Mouse (Mus musculus) neural tube, embryonic 14.5 days (tissue): Measurements from ENCODE around the gene Serinc5. TPM values are rescaled to one million over a fixed set of nuclear protein-coding genes. Genes with fewer than 3 reads are reported as not detected.
A peak's percentile ranks its signal among the peaks of the same experiment; 100 is the strongest.

ENCODE experiments used
- ATAC-seq: fragments of 200-750 bp; cut with Nextera tagmentation; 2 replicates; pipeline ENCODE4 v1.8.0; 2017; ENCODE audit warnings: low read depth, mild to moderate bottlenecking, moderate TSS enrichment, moderate library complexity
- H3K27ac ChIP-seq: fragments of 300-500 bp; sonication (generic); 2 replicates; pipeline ENCODE4 v1.5.1; 2014; ENCODE audit warnings: low read depth, mild to moderate bottlenecking, control low read depth, low read length, moderate library complexity, mixed read lengths
- H3K27me3 ChIP-seq: fragments of 300-500 bp; sonication (generic); 2 replicates; pipeline ENCODE4 v1.6.1; 2014; ENCODE audit warnings: low read length; ENCODE audit not compliant: control insufficient read depth, insufficient read depth
- H3K36me3 ChIP-seq: fragments of 300-500 bp; sonication (generic); 2 replicates; pipeline ENCODE4 v1.6.1; 2014; ENCODE audit warnings: low read length, mixed read lengths; ENCODE audit not compliant: control insufficient read depth, insufficient read depth
- H3K4me1 ChIP-seq: fragments of 300-500 bp; sonication (generic); 2 replicates; pipeline ENCODE4 v1.6.1; 2014; ENCODE audit warnings: low read length; ENCODE audit not compliant: control insufficient read depth, insufficient read depth
- H3K4me2 ChIP-seq: fragments of 300-500 bp; sonication (generic); 2 replicates; pipeline ENCODE4 v1.6.1; 2014; ENCODE audit warnings: mild to moderate bottlenecking, low read depth, low read length, control low read depth
- H3K4me3 ChIP-seq: fragments of 300-500 bp; sonication (generic); 2 replicates; pipeline ENCODE4 v1.5.1; 2014; ENCODE audit warnings: low read depth, low read length, control low read depth, mixed read lengths
- H3K9ac ChIP-seq: fragments of 300-500 bp; sonication (generic); replicated peaks from 2 replicates; pipeline ENCODE4 v1.6.1; 2014; ENCODE audit warnings: low read depth, mild to moderate bottlenecking, control low read depth, low read length, mixed read lengths
- H3K9me3 ChIP-seq: fragments of 300-500 bp; sonication (generic); 2 replicates; pipeline ENCODE4 v1.6.1; 2016; ENCODE audit warnings: low read length; ENCODE audit not compliant: control insufficient read depth
- WGBS: fragments of 180-500 bp; shearing (Covaris S2); extraction: QIAGEN DNeasy Blood & Tissue Kit; methylation state at CpG from one replicate; pipeline ENCODE4 v1.1.7; 2014; 5-methylcytosine and 5-hydroxymethylcytosine counted together
- polyA plus RNA-seq: library from polyadenylated mRNA; unstranded; fragments of >200 nt; fragmentation: Nextera tagmentation; extraction: Ambion mirVana; gene quantifications from 2 replicates; pipeline ENCODE4 v1.2.1, GENCODE M21; 2014

The Serinc5 gene
- polyA plus RNA-seq, 1 experiment from 2014 or later: 16.7 TPM

GRCm38 (mm10) chr13:92711821-92712220 lies 100.9 kb downstream of the Serinc5 start:
- H3K4me1 ChIP-seq: no peaks in the 10 kb centered on the region
- no peak overlapping the region for H3K27ac ChIP-seq
- 96% methylated on average over 1 of the region's 1 CpGs for WGBS
- peaks cover 9% of the 10 kb centered on the region; the same call in 1 of the 2 replicates for H3K36me3 ChIP-seq
- H3K4me2 ChIP-seq: no peak overlapping the region
- ATAC-seq: no peak
- H3K9me3 ChIP-seq: no peaks in the 10 kb centered on the region
- H3K4me3 ChIP-seq: no peak overlapping the region
- no peak overlapping the region for H3K9ac ChIP-seq
- no peaks in the 10 kb centered on the region for H3K27me3 ChIP-seq

GRCm38 (mm10) chr13:92712619-92713018 lies 101.7 kb downstream of the Serinc5 start:
- Histone ChIP-seq H3K4me1 (no peaks in the 10 kb centered on the region), H3K9me3 (no peaks in the 10 kb centered on the region), H3K4me3 (no peak overlapping the region), H3K36me3 (peaks cover 9% of the 10 kb centered on the region; the same call in 1 of the 2 replicates), H3K27ac (no peak overlapping the region), H3K27me3 (no peaks in the 10 kb centered on the region), H3K4me2 (no peak overlapping the region), H3K9ac (no peak overlapping the region)
- no peak for ATAC-seq
- WGBS: 92% methylated on average over 4 of the region's 4 CpGs

GRCm38 (mm10) chr13:92717851-92718665 lies 107.2 kb downstream of the Serinc5 start:
- no peaks in the 10 kb centered on the region for H3K4me1 ChIP-seq
- H3K27ac ChIP-seq: no peak overlapping the region
- no peak overlapping the region for H3K4me3 ChIP-seq
- H3K4me2 ChIP-seq: no peak overlapping the region
- H3K9ac ChIP-seq: no peak overlapping the region
- no peaks in the 10 kb centered on the region for H3K27me3 ChIP-seq
- no peaks in the 10 kb centered on the region for H3K36me3 ChIP-seq
- H3K9me3 ChIP-seq: no peaks in the 10 kb centered on the region
- WGBS: 96% methylated on average over 3 of the region's 3 CpGs
- ATAC-seq: no peak

GRCm38 (mm10) chr13:92721006-92721405 lies 110.1 kb downstream of the Serinc5 start:
- 90% methylated on average over 4 of the region's 4 CpGs for WGBS
- H3K36me3 ChIP-seq: no peaks in the 10 kb centered on the region
- no peak for ATAC-seq

GRCm38 (mm10) chr13:92722389-92722788 lies 111.5 kb downstream of the Serinc5 start:
- no peaks in the 10 kb centered on the region for H3K9me3 ChIP-seq
- H3K4me2 ChIP-seq: no peak overlapping the region
- 75% methylated on average over 5 of the region's 5 CpGs for WGBS
- ATAC-seq: no peak
- no peak overlapping the region for H3K4me3 ChIP-seq
- H3K4me1 ChIP-seq: no peaks in the 10 kb centered on the region
- no peaks in the 10 kb centered on the region for H3K27me3 ChIP-seq
- no peak overlapping the region for H3K9ac ChIP-seq
- no peaks in the 10 kb centered on the region for H3K36me3 ChIP-seq
- no peak overlapping the region for H3K27ac ChIP-seq

More at GRCm38 (mm10) chr13:92721006-92721405, 110.1 kb downstream of the Serinc5 start:
- no peaks in the 10 kb centered on the region for H3K4me1 ChIP-seq
- H3K4me2 ChIP-seq: no peak overlapping the region
- H3K9me3 ChIP-seq: no peaks in the 10 kb centered on the region
- H3K4me3 ChIP-seq: no peak overlapping the region
- H3K9ac ChIP-seq: no peak overlapping the region
- no peak overlapping the region for H3K27ac ChIP-seq
- H3K27me3 ChIP-seq: no peaks in the 10 kb centered on the region

- Histone ChIP-seq H3K27ac (no peak overlapping the region), H3K4me2 (no peak overlapping the region), H3K4me3 (no peak overlapping the region), H3K36me3 (no peaks in the 10 kb centered on the region), H3K9me3 (no peaks in the 10 kb centered on the region), H3K9ac (no peak overlapping the region), H3K27me3 (no peaks in the 10 kb centered on the region), H3K4me1 (no peaks in the 10 kb centered on the region)
- ATAC-seq: no peak
- 66% methylated on average over 13 of the region's 13 CpGs for WGBS
Measured at GRCm38 (mm10) chr13:92729811-92730210, 118.9 kb downstream of the Serinc5 start.

- H3K36me3 ChIP-seq: no peaks in the 10 kb centered on the region
- no peak overlapping the region for H3K27ac ChIP-seq
- no peaks in the 10 kb centered on the region for H3K4me1 ChIP-seq
- peak; percentile 23; the same call in 1 of the 2 replicates for ATAC-seq
- no peak overlapping the region for H3K4me2 ChIP-seq
- no peak overlapping the region for H3K4me3 ChIP-seq
- H3K27me3 ChIP-seq: no peaks in the 10 kb centered on the region
- no peak overlapping the region for H3K9ac ChIP-seq
- WGBS: 65% methylated on average over 6 of the region's 6 CpGs
- no peaks in the 10 kb centered on the region for H3K9me3 ChIP-seq
Measured at GRCm38 (mm10) chr13:92731811-92732210, 120.9 kb downstream of the Serinc5 start.

GRCm38 (mm10) chr13:92732836-92733235 lies 121.9 kb downstream of the Serinc5 start:
- Histone ChIP-seq H3K27ac (no peak overlapping the region), H3K36me3 (no peaks in the 10 kb centered on the region), H3K4me1 (no peaks in the 10 kb centered on the region), H3K9ac (no peak overlapping the region), H3K27me3 (no peaks in the 10 kb centered on the region), H3K9me3 (no peaks in the 10 kb centered on the region), H3K4me3 (no peak overlapping the region), H3K4me2 (no peak overlapping the region)
- ATAC-seq: no peak
- 81% methylated on average over 5 of the region's 5 CpGs for WGBS

GRCm38 (mm10) chr13:92733252-92733651 lies 122.4 kb downstream of the Serinc5 start:
- Histone ChIP-seq H3K4me1 (no peaks in the 10 kb centered on the region), H3K4me3 (no peak overlapping the region), H3K36me3 (no peaks in the 10 kb centered on the region), H3K27me3 (no peaks in the 10 kb centered on the region), H3K4me2 (no peak overlapping the region), H3K9me3 (no peaks in the 10 kb centered on the region), H3K27ac (peak overlapping the region; percentile 60; the same call in 1 of the 2 replicates), H3K9ac (no peak overlapping the region)
- ATAC-seq: 0 out of 2 replicates have a peak, but pooled peaks have one; percentile 3
- WGBS: 41% methylated on average over 9 of the region's 9 CpGs
